Mouse (Mus musculus): ENCODE results near the gene Gipr.

GRCm38 (mm10) chr7:19119631-19120429 lies 46.1 kb downstream of the Gipr start, which contains the start of gene Fbxo46:
- TF ChIP-seq CTCF (IDR thresholded peaks at IDR 0.05): no peak
- 0 out of 2 replicates have a peak, but pooled peaks have one; percentile 39 for TF ChIP-seq EP300 (IDR thresholded peaks at IDR 0.05; ENCODE audit: insufficient read depth, low read depth, low read length)

All from heart, adult 2 months (tissue).